Mouse (Mus musculus) heart, postnatal 0 days (tissue): ENCODE measurements around the gene Metap2.

Experiments used
- CTCF ChIP-seq: IDR thresholded peaks from 2 replicates; pipeline ENCODE4 v1.5.1; 2016; ENCODE audit warnings: antibody characterized with exemption, control low read depth, low read depth
- EP300 ChIP-seq: IDR thresholded peaks from 2 replicates; pipeline ENCODE4 v1.6.1; 2016; ENCODE audit warnings: antibody characterized with exemption, low read depth

DNA sequence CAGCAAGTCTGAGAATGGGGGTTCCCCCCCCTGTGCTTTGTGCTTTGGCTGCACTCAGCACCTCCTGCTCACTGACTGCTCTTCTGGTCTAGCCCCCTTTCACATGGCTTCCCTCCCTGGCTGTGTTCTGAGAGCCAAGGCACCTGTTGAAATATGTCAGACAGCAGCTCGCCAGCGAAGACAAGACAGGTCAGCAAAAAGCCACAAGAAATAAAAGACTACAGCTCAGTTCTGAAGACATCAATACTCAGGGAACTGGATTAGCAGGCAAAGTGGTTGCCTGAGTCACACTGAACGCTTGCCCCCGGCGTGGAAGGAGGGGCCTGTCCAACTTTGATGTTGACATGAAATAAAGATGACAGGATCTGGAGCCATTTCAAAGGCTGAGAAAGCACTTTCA is 36.0 kb upstream of the Metap2 start:
- TF ChIP-seq EP300 (no peak), CTCF (no peak)
